Mouse (Mus musculus): ENCODE measurements around the gene Ryk.

The Ryk gene

GRCm38 (mm10) chr9:102951091-102951994 is 116.6 kb downstream of the Ryk start:
- DNase-seq (ENCODE audit: low spot score): no peak

GRCm38 (mm10) chr9:102955866-102956265 is 121.1 kb downstream of the Ryk start:
- DNase-seq (ENCODE audit: low spot score): no peak

Measured in embryo, embryonic 10.5 days (tissue).